Mouse (Mus musculus) lung, postnatal 0 days (tissue): ENCODE measurements around the gene Psma6. TPM values are rescaled to one million over a fixed set of nuclear protein-coding genes. Genes with fewer than 3 reads are reported as not detected.

Experiments used
- ATAC-seq: fragments of 200-750 bp; cut with Nextera tagmentation; 2 replicates; pipeline ENCODE4 v1.8.0; 2017; ENCODE audit warnings: moderate library complexity
- DNase-seq: peaks from one replicate; pipeline ENCODE4 v3.0.0-alpha.2; 2016; ENCODE audit warnings: low spot score
- H3K27ac ChIP-seq: fragments of 300-500 bp; sonication (generic); 2 replicates; pipeline ENCODE4 v1.5.1; 2014; ENCODE audit warnings: antibody characterized with exemption, mild to moderate bottlenecking, low read length, mixed read lengths
- H3K27me3 ChIP-seq: fragments of 300-500 bp; sonication (generic); replicated peaks from 2 replicates; pipeline ENCODE4 v1.6.1; 2014; ENCODE audit warnings: low read length, mixed read lengths; ENCODE audit not compliant: insufficient read depth
- H3K36me3 ChIP-seq: fragments of 300-500 bp; sonication (generic); 2 replicates; pipeline ENCODE4 v1.6.1; 2014; ENCODE audit warnings: low read length, mixed read lengths; ENCODE audit not compliant: insufficient read depth
- H3K4me1 ChIP-seq: fragments of 300-500 bp; sonication (generic); 2 replicates; pipeline ENCODE4 v1.6.1; 2014; ENCODE audit warnings: antibody characterized with exemption, low read depth, low read length, mixed read lengths; ENCODE audit not compliant: insufficient read depth
- H3K4me2 ChIP-seq: fragments of 300-500 bp; sonication (generic); replicated peaks from 2 replicates; pipeline ENCODE4 v1.6.1; 2014; ENCODE audit warnings: low read depth, mild to moderate bottlenecking, low read length, moderate library complexity, mixed read lengths
- H3K4me3 ChIP-seq: fragments of 300-500 bp; sonication (generic); 2 replicates; pipeline ENCODE4 v1.5.1; 2014; ENCODE audit warnings: low read depth, low read length
- H3K9ac ChIP-seq: fragments of 300-500 bp; sonication (generic); replicated peaks from 2 replicates; pipeline ENCODE4 v1.6.1; 2014; ENCODE audit warnings: low read depth, mild to moderate bottlenecking
- H3K9me3 ChIP-seq: fragments of 300-500 bp; sonication (generic); 2 replicates; pipeline ENCODE4 v1.6.1; 2016; ENCODE audit warnings: low read length, mixed read lengths
- CTCF ChIP-seq: IDR thresholded peaks from 2 replicates; pipeline ENCODE4 v1.5.1; 2016; ENCODE audit warnings: antibody characterized with exemption, mild to moderate bottlenecking
- EP300 ChIP-seq: IDR thresholded peaks from 2 replicates; pipeline ENCODE4 v1.6.1; 2016; ENCODE audit warnings: antibody characterized with exemption, mild to moderate bottlenecking, control low read depth
- WGBS: fragments of 180-500 bp; shearing (Covaris S2); extraction: QIAGEN DNeasy Blood & Tissue Kit; methylation state at CpG from one replicate; pipeline ENCODE4 v1.1.7; 2014; 5-methylcytosine and 5-hydroxymethylcytosine counted together
- polyA plus RNA-seq: library from polyadenylated mRNA; unstranded; fragments of >200 nt; fragmentation: Nextera tagmentation; extraction: Ambion mirVana; gene quantifications from 2 replicates; pipeline ENCODE4 v1.2.1, GENCODE M21; 2015

The Psma6 gene
- polyA plus RNA-seq, 1 experiment from 2014 or later: 292 TPM

DNA sequence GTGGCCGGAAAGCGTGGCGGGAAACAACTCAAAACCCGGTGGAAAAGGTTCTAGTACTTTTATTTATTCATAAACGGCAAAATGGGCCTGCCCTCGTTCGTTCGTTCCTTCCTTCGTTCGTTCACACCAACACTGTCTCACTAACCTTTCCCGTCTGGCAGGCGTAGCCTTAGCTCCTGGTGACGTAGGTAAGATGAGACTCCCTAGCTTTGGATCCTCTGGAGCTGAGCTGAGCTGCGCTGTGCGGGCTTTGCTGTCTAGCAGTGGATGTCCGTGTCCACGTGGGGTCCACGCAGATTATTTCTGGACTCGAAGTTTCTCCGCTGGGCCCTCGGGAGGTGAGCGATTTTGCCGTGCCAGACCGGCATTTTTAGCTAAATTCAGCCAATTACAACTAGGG is 36.2 kb downstream of the Psma6 start:
- Histone ChIP-seq H3K4me2 (no peak overlapping the region), H3K27me3 (no peaks in the 10 kb centered on the region), H3K4me3 (no peak overlapping the region), H3K36me3 (peaks cover 8% of the 10 kb centered on the region; the same call in 1 of the 2 replicates), H3K9me3 (no peaks in the 10 kb centered on the region), H3K9ac (no peak overlapping the region), H3K27ac (no peak overlapping the region), H3K4me1 (no peaks in the 10 kb centered on the region)
- ATAC-seq (no peak), DNase-seq (no peak)
- no peak for TF ChIP-seq EP300
- TF ChIP-seq CTCF: no peak
- WGBS: 90% methylated on average over 24 of the region's 24 CpGs

DNA sequence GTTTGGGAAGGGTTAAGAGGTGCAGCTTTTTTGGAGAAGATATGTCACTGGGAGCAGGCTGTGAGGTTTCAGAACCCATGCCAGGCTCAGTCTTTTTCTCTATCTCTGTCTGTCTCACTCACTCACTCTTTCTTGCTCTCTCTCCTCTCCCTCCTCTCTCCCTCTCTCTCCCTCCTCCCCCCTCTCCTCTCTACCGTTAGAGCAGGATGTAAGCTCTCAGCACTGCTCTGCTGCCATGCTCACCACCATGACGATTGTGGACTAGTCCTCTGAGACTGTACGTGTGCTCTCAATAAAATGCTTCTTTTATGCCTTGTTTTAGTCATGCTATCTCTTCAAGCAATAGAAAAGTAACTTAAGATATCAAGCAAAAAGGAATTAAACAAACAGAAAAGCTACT is 38.0 kb downstream of the Psma6 start:
- no peak overlapping the region for H3K27ac ChIP-seq
- H3K4me1 ChIP-seq: no peaks in the 10 kb centered on the region
- no peak overlapping the region for H3K4me2 ChIP-seq
- H3K27me3 ChIP-seq: no peaks in the 10 kb centered on the region
- WGBS: 16% methylated on average over 3 of the region's 3 CpGs
- peaks cover 8% of the 10 kb centered on the region; the same call in 1 of the 2 replicates for H3K36me3 ChIP-seq
- H3K9me3 ChIP-seq: no peaks in the 10 kb centered on the region
- TF ChIP-seq EP300 (no peak), CTCF (no peak)
- DNase-seq: peak; percentile 16
- ATAC-seq: no peak
- H3K4me3 ChIP-seq: no peak overlapping the region
- no peak overlapping the region for H3K9ac ChIP-seq

DNA sequence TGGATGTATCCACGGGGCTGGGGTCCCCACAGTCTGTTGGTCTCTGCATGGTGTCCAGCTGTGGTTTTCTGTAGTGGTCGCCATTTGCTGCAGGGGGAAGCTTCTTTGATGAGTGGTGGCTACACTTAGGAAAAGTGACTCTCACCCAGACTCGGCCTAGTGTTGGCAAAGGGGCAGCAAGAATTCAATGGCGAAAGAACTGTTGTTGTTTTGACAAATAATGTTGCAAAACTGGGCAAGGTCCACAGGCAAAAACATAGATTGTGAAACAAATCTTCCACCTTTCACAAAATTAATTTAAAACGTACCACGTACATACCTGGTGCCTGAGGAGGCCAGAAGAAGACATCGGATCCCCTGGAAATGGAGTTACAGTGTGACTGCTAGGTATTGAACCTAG is 42.3 kb downstream of the Psma6 start:
- Histone ChIP-seq H3K27me3 (no peaks in the 10 kb centered on the region), H3K36me3 (no peaks in the 10 kb centered on the region), H3K27ac (no peak overlapping the region), H3K9me3 (no peaks in the 10 kb centered on the region), H3K4me1 (no peaks in the 10 kb centered on the region), H3K4me3 (no peak overlapping the region), H3K4me2 (no peak overlapping the region), H3K9ac (no peak overlapping the region)
- ATAC-seq (no peak), DNase-seq (no peak)
- 83% methylated on average over 7 of the region's 7 CpGs for WGBS
- TF ChIP-seq CTCF (no peak), EP300 (no peak)

DNA sequence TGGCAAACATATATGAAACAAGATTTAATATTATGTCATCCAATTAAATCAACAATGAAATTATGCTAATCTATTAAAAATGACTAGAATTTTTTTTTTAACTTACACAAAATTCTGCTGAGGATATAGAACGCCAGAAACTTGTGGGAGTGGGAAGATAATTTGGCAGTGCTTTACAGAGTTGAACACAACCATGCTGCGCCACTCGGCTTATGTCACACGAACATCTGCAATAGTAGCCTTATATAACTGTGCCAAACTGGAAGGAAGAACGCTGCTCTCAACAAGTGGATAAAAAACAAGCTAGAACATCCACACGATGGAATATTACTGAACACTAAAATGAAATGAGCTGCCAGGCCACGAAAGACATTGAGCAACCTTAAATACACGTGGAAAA is 45.2 kb downstream of the Psma6 start:
- DNase-seq: no peak
- 76% methylated on average over 8 of the region's 8 CpGs for WGBS
- no peak overlapping the region for H3K9ac ChIP-seq

DNA sequence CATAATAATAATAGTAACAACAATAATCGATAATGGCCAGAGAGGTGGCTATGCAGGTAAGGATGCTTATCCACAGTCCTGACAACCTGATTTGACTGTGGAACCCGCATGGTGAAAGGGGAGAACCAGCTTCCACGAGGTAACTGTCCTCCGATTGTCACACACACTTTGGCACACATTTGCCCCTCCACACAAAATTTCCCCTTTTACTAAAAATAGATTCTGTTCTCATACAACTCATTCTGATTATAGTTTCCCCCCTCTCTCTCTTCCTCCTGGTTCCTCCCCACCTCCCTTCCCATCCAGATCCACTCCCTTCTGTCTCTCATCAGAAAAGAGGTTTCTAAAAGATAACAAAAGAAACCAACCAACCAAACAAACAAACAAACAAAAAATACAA is 45.9 kb downstream of the Psma6 start:
- DNase-seq (no peak), ATAC-seq (no peak)
- WGBS: 75% methylated on average over 4 of the region's 4 CpGs
- no peaks in the 10 kb centered on the region for H3K4me1 ChIP-seq
- no peak overlapping the region for H3K27ac ChIP-seq
- H3K36me3 ChIP-seq: no peaks in the 10 kb centered on the region
- H3K4me3 ChIP-seq: no peak overlapping the region
- H3K27me3 ChIP-seq: no peaks in the 10 kb centered on the region
- H3K9ac ChIP-seq: no peak overlapping the region
- TF ChIP-seq CTCF (no peak), EP300 (no peak)
- no peak overlapping the region for H3K4me2 ChIP-seq
- no peaks in the 10 kb centered on the region for H3K9me3 ChIP-seq

More for the DNA sequence above, 45.2 kb downstream of the Psma6 start:
- Histone ChIP-seq H3K4me3 (no peak overlapping the region), H3K27ac (no peak overlapping the region), H3K9me3 (no peaks in the 10 kb centered on the region), H3K4me1 (no peaks in the 10 kb centered on the region), H3K36me3 (no peaks in the 10 kb centered on the region), H3K27me3 (no peaks in the 10 kb centered on the region), H3K4me2 (no peak overlapping the region)
- TF ChIP-seq CTCF (no peak), EP300 (no peak)
- ATAC-seq: no peak

DNA sequence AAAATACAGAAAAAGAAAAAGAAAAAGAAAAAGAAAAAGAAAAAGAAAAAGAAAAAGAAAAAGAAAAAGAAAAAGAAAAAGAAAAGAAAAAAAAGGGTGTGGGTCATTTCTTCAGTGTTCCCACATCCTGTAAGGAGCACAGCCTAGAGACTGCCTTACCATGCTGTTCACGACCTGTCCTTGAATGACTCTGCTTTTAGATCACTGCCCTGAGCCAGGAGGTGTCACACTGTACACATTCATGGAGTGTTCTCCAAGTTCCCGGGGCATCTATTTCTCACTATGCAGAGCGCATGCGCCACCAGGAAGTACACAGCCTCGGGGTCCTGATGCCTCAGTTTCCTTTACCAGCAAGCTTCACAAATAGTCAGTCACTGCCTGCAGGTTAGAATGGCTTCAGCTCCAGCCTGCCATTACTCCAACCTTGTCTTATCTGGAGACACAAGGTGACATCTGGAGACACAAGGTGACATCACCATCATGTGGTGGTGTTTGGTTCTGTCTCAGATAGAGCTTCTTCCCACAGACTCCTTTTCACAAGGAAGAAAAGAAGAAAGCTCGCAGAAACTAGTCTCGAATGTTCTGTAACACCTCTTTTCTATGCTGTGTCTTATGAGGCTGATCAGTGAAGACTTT is 48.4 kb downstream of the Psma6 start:
- H3K36me3 ChIP-seq: no peaks in the 10 kb centered on the region
- WGBS: 83% methylated on average over 7 of the region's 7 CpGs
- H3K9ac ChIP-seq: no peak overlapping the region
- no peaks in the 10 kb centered on the region for H3K27me3 ChIP-seq
- H3K4me2 ChIP-seq: no peak overlapping the region
- DNase-seq (no peak), ATAC-seq (no peak)
- TF ChIP-seq EP300 (no peak), CTCF (no peak; the same call in 1 of the 2 replicates)
- H3K9me3 ChIP-seq: no peaks in the 10 kb centered on the region
- H3K27ac ChIP-seq: no peak overlapping the region
- peaks cover 3% of the 10 kb centered on the region; the same call in 1 of the 2 replicates for H3K4me1 ChIP-seq
- no peak overlapping the region for H3K4me3 ChIP-seq

DNA sequence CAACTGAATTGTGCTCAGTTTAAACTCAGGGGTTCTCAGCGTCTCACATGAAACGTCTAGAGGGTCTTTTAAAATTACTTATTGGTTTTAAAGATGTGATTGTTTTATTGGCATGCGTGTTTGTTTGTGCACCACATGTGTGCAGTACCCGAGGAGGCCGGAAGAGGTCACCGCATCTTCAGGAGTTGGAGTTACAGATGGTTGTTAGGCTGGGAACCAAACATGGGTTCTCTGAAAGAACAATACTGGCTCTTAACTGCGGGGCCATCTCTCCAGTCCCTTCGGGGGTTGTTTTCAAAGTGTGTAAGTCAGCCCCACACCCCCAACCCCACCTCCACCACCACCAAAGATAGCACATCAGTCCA is 48.9 kb downstream of the Psma6 start:
- Histone ChIP-seq H3K27me3 (no peaks in the 10 kb centered on the region), H3K4me3 (no peak overlapping the region), H3K27ac (no peak overlapping the region), H3K36me3 (no peaks in the 10 kb centered on the region), H3K9me3 (no peaks in the 10 kb centered on the region), H3K9ac (no peak overlapping the region), H3K4me2 (no peak overlapping the region), H3K4me1 (peaks cover 3% of the 10 kb centered on the region; the same call in 1 of the 2 replicates)
- TF ChIP-seq EP300: no peak
- TF ChIP-seq CTCF: no peak
- DNase-seq: no peak
- no peak for ATAC-seq
- 92% methylated on average over 8 of the region's 8 CpGs for WGBS
